Mouse (Mus musculus) kidney, adult 10 weeks (tissue): ENCODE measurements around the gene 1700067K01Rik. TPM values are rescaled to one million over a fixed set of nuclear protein-coding genes. Genes with fewer than 3 reads are reported as not detected.

ENCODE experiments used
- polyA plus RNA-seq: library from polyadenylated mRNA; stranded (reverse); fragments of 350-450 nt; fragmentation: Illumina TruSeq; extraction: RNeasy Lipid Tissue Mini Kit (QIAGEN cat#74804); gene quantifications from one replicate; pipeline ENCODE4 v1.2.3, GENCODE M21; 2014; ENCODE audit warnings: low read depth, low replicate concordance

The 1700067K01Rik gene
- not detected for polyA plus RNA-seq

GRCm38 (mm10) chr8:84001281-84002000 lies at the start of gene 1700067K01Rik:
1700067K01Rik (plus strand) TSS chr8:84001502.

GRCm38 (mm10) chr8:83955106-83955957 lies 46.0 kb upstream of the 1700067K01Rik start, which contains the start of the genes Gm10644 and Asf1b:
Gm10644 (minus strand) TSS chr8:83955205.
Asf1b (plus strand) TSS chr8:83955507.

GRCm38 (mm10) chr8:83972150-83973120 lies 28.9 kb upstream of the 1700067K01Rik start, which contains the start of gene Prkaca:
Prkaca (plus strand) TSS chr8:83972993.

GRCm38 (mm10) chr8:83997511-83998141 lies 3.7 kb upstream of the 1700067K01Rik start, which contains the start of gene Samd1:
Samd1 (plus strand) TSS chr8:83997672.

GRCm38 (mm10) chr8:84011705-84012498 lies 10.6 kb downstream of the 1700067K01Rik start, which contains the start of gene 2210011C24Rik:
2210011C24Rik (minus strand) TSS chr8:84012171.

GRCm38 (mm10) chr8:84021096-84021495 lies 19.8 kb downstream of the 1700067K01Rik start, which contains the start of gene Palm3:
Palm3 (plus strand) TSS chr8:84021471.

GRCm38 (mm10) chr8:84042066-84042947 lies 41.0 kb downstream of the 1700067K01Rik start, which contains the start of gene Il27ra:
Il27ra (minus strand) TSS chr8:84042589.

GRCm38 (mm10) chr8:84044900-84045299 lies 43.6 kb downstream of the 1700067K01Rik start, which contains the start of gene Rln3:
Rln3 (minus strand) TSS chr8:84045000.

Other genes starting within 250 kb of the 1700067K01Rik start
- gene Adgrl1, start 101.4 kb upstream of the 1700067K01Rik start, polyA plus RNA-seq: 1.1 TPM
- gene Gm10644, start 46.3 kb upstream of the 1700067K01Rik start, polyA plus RNA-seq: 0.36 TPM
- gene Asf1b, start 46.0 kb upstream of the 1700067K01Rik start, polyA plus RNA-seq: 0.65 TPM
- 18.3 TPM for gene Prkaca, start 28.5 kb upstream of the 1700067K01Rik start, polyA plus RNA-seq
- 2.6 TPM for gene Samd1, start 3.8 kb upstream of the 1700067K01Rik start, polyA plus RNA-seq
- 17.9 TPM for gene 2210011C24Rik, start 10.7 kb downstream of the 1700067K01Rik start, polyA plus RNA-seq
- 8.4 TPM for gene Palm3, start 20.0 kb downstream of the 1700067K01Rik start, polyA plus RNA-seq
- not detected for gene Il27ra, start 41.1 kb downstream of the 1700067K01Rik start, polyA plus RNA-seq
- not detected for gene Rln3, start 43.5 kb downstream of the 1700067K01Rik start, polyA plus RNA-seq
- 3.2 TPM for gene Gm10643, start 63.6 kb downstream of the 1700067K01Rik start, polyA plus RNA-seq
- 0.89 TPM for gene Rfx1, start 65.3 kb downstream of the 1700067K01Rik start, polyA plus RNA-seq
- 1.6 TPM for gene Dcaf15, start 103.3 kb downstream of the 1700067K01Rik start, polyA plus RNA-seq
- gene Podnl1, start 124.5 kb downstream of the 1700067K01Rik start, polyA plus RNA-seq: not detected
- 0.24 TPM for gene Cc2d1a, start 146.4 kb downstream of the 1700067K01Rik start, polyA plus RNA-seq
- not detected for gene 4930432K21Rik, start 146.5 kb downstream of the 1700067K01Rik start, polyA plus RNA-seq
- not detected for gene Nanos3, start 183.7 kb downstream of the 1700067K01Rik start, polyA plus RNA-seq
- gene Zswim4, start 235.6 kb downstream of the 1700067K01Rik start, polyA plus RNA-seq: not detected
- gene D8Ertd738e, start 248.2 kb downstream of the 1700067K01Rik start, polyA plus RNA-seq: 2.1 TPM